Mouse (Mus musculus) ES-E14 (cell line): Measurements from ENCODE around the gene Tor3a.

Source experiments
- ZC3H11A ChIP-seq: IDR thresholded peaks from 2 replicates; pipeline ENCODE4 v1.6.1; 2012; ENCODE audit warnings: low read depth, mild to moderate bottlenecking, inconsistent platforms, low read length, borderline replicate concordance
- ZNF384 ChIP-seq: IDR thresholded peaks from 2 replicates; pipeline ENCODE4 v1.6.1; 2012; ENCODE audit warnings: low read depth, low read length, inconsistent platforms

DNA sequence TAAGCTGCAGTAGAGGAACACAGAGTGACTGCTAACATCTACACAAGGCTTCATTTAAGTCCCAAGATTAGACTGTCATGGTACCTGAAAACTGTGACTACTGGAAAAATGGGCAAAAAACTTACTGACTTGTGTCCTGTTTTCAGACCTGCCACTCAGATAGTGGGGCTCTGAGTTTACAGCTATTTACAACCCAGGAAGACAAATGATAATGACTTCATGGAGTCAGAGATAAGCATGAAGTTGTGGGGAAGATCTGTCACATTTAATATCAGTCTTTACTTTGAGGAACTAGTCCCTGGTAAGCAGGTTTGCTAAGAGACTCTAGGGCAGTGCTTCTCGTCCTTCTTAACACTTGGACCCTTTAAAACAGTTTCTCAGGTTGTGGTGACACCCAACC is 63.9 kb downstream of the Tor3a start:
- TF ChIP-seq ZC3H11A (no peak), ZNF384 (no peak)
